Mouse (Mus musculus) heart, embryonic 11.5 days (tissue): Measurements from ENCODE around the gene Rph3al. TPM values are rescaled to one million over a fixed set of nuclear protein-coding genes. Genes with fewer than 3 reads are reported as not detected.
A peak's percentile ranks its signal among the peaks of the same experiment; 100 is the strongest.

Source experiments
- ATAC-seq: fragments of 200-750 bp; cut with Nextera tagmentation; replicated peaks from 2 replicates; pipeline ENCODE4 v1.8.0; 2017; ENCODE audit warnings: moderate library complexity; ENCODE audit not compliant: insufficient number of reproducible peaks, low FRiP score, low TSS enrichment
- H3K27ac ChIP-seq: fragments of 300-500 bp; sonication (generic); 2 replicates; pipeline ENCODE4 v1.5.1; 2014; ENCODE audit warnings: mild to moderate bottlenecking, low read depth, low read length
- H3K27me3 ChIP-seq: fragments of 300-500 bp; sonication (generic); 2 replicates; pipeline ENCODE4 v1.6.1; 2014; ENCODE audit warnings: mild to moderate bottlenecking, low read length, mixed read lengths; ENCODE audit not compliant: control insufficient read depth, insufficient read depth
- H3K36me3 ChIP-seq: fragments of 300-500 bp; sonication (generic); 2 replicates; pipeline ENCODE4 v1.6.1; 2014; ENCODE audit warnings: mild to moderate bottlenecking, low read length, moderate library complexity, mixed read lengths; ENCODE audit not compliant: control insufficient read depth, insufficient read depth
- H3K4me1 ChIP-seq: fragments of 300-500 bp; sonication (generic); 2 replicates; pipeline ENCODE4 v1.6.1; 2014; ENCODE audit warnings: low read length; ENCODE audit not compliant: control insufficient read depth, insufficient read depth
- H3K4me2 ChIP-seq: fragments of 300-500 bp; sonication (generic); 2 replicates; pipeline ENCODE4 v1.6.1; 2014; ENCODE audit warnings: mild to moderate bottlenecking, moderate library complexity
- H3K4me3 ChIP-seq: fragments of 300-500 bp; sonication (generic); 2 replicates; pipeline ENCODE4 v1.5.1; 2014; ENCODE audit warnings: low read depth, low read length
- H3K9ac ChIP-seq: fragments of 300-500 bp; sonication (generic); 2 replicates; pipeline ENCODE4 v1.6.1; 2014; ENCODE audit warnings: mild to moderate bottlenecking, low read depth, low read length, moderate library complexity
- H3K9me3 ChIP-seq: fragments of 300-500 bp; sonication (generic); replicated peaks from 2 replicates; pipeline ENCODE4 v1.6.1; 2016; ENCODE audit warnings: low read length; ENCODE audit not compliant: control insufficient read depth
- WGBS: fragments of 180-500 bp; shearing (Covaris S2); extraction: QIAGEN DNeasy Blood & Tissue Kit; methylation state at CpG from one replicate; pipeline ENCODE4 v1.1.7; 2014; ENCODE audit not compliant: insufficient replicate concordance; 5-methylcytosine and 5-hydroxymethylcytosine counted together
- polyA plus RNA-seq: library from polyadenylated mRNA; unstranded; fragments of >200 nt; fragmentation: Nextera tagmentation; extraction: Ambion mirVana; gene quantifications from 2 replicates; pipeline ENCODE4 v1.2.1, GENCODE M21; 2014

The Rph3al gene
- polyA plus RNA-seq, 1 experiment from 2014 or later: 4.1 TPM

DNA sequence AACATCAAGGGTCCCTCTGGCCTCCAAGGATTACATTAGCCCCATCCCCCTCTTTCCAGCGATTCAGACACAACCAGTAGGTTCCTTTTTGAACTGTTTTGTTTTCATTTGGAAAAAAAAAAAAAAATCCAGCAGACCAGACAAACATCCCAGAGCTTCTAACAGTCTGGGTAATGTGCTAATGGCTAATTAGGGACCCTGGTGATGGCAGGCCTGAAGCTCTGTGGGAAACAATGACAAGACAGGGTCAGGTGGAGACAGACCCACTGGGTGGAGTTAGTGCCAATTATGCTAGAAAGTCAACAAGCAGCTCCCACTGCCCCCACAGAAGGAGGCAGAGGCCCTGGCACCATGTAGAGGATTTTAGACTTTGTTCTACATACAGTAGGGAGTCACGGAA lies 44.3 kb downstream of the Rph3al start:
- Histone ChIP-seq H3K36me3 (no peaks in the 10 kb centered on the region), H3K9ac (no peak overlapping the region), H3K27ac (no peak overlapping the region), H3K4me1 (no peaks in the 10 kb centered on the region), H3K4me2 (no peak overlapping the region), H3K9me3 (no peaks in the 10 kb centered on the region), H3K27me3 (no peaks in the 10 kb centered on the region; the same call in 1 of the 2 replicates), H3K4me3 (no peak overlapping the region)
- no peak for ATAC-seq
- WGBS: 54% methylated on average over 2 of the region's 2 CpGs

DNA sequence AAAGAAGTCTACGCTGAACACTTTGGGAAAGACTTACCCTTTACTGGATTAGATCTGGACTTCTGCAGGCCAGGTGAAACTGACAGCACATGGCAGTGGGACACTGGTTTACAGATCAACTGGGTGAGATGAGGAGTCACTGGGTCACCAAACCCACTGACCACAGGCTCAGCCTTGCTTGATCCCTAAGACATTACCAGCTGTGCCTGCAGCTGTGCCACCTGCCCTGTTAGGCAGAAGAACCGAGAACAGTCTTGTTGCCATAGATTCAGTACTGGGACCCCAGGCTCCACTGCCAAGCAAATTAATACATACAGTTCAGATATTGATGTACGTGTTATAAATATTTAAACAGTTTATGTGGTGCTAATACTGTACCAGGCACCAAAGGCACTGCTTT lies 50.9 kb downstream of the Rph3al start:
- Histone ChIP-seq H3K9ac (no peak overlapping the region), H3K4me3 (no peak overlapping the region), H3K4me1 (no peaks in the 10 kb centered on the region), H3K9me3 (no peaks in the 10 kb centered on the region), H3K27me3 (no peaks in the 10 kb centered on the region; the same call in 1 of the 2 replicates), H3K27ac (no peak overlapping the region), H3K36me3 (no peaks in the 10 kb centered on the region), H3K4me2 (no peak overlapping the region)
- WGBS: 78% methylated on average over 3 of the region's 3 CpGs
- ATAC-seq: no peak

DNA sequence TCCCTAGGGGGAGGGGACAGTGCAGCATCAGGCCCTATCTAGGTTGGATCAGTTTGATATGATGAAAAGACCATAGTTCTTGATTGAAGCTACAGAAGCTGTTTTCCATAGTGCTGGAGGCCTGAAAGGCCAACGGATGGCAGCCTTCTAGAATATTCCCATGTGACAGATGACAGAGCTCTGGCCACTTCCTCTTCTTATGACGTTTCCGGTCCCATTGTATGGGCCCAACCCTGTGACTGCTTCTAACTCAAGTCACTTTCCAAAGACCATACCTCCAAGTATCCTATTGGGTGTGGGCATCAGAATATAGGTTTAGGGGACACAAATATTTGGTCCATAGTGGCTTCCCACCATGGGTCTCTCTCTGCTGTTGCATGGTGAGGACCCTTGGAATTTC lies 57.0 kb downstream of the Rph3al start:
- Histone ChIP-seq H3K27me3 (no peaks in the 10 kb centered on the region), H3K9me3 (no peaks in the 10 kb centered on the region), H3K4me2 (no peak overlapping the region), H3K27ac (no peak overlapping the region), H3K4me1 (peaks cover 13% of the 10 kb centered on the region), H3K4me3 (no peak overlapping the region), H3K9ac (no peak overlapping the region), H3K36me3 (no peaks in the 10 kb centered on the region)
- no peak for ATAC-seq
- 73% methylated on average over 3 of the region's 3 CpGs for WGBS

DNA sequence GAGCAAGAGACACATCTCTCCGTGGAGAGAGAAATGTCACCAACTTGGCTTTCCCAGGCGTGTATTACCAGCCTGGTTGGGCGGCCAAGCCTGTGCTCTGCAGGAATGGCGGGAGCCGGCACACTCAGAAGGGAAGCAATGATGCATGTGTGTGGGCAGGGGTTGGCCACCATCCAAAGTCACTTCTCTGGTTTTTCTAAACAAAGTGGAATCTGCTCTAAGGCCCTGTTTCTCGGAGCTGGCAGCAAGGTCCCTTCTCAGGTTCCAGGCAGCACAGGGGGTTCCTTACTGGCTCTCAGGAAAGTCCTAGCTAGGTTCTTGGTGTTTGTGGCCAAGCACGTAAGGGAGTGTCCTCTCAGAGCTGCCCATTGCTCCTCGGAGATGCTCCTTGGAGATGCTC lies 58.2 kb downstream of the Rph3al start:
- WGBS: 68% methylated on average over 8 of the region's 8 CpGs
- no peak overlapping the region for H3K4me3 ChIP-seq
- no peak overlapping the region for H3K9ac ChIP-seq
- ATAC-seq: no peak
- H3K27me3 ChIP-seq: no peaks in the 10 kb centered on the region
- no peaks in the 10 kb centered on the region for H3K9me3 ChIP-seq
- no peaks in the 10 kb centered on the region for H3K36me3 ChIP-seq
- no peak overlapping the region for H3K4me2 ChIP-seq
- peaks cover 19% of the 10 kb centered on the region for H3K4me1 ChIP-seq
- H3K27ac ChIP-seq: no peak overlapping the region

DNA sequence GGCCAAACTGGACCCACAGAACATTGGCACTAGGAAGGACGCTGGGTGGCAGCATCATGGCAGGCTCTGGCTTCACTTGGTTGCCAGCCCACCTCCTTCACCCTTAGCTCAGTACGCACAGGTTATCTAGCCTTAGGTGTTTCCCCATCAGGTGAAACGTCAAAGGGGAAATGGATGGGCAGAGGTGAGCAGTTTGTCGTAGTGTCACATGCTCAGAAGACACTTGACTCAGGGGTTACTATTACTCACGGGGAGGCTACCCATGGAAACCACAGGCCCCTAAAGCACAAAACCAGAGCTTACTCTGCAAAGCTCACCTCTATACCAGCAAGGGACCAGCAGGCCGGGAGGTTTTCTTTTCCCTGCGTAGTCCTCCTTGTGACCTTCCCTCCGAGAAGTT lies 59.8 kb downstream of the Rph3al start:
- no peaks in the 10 kb centered on the region for H3K9me3 ChIP-seq
- no peak overlapping the region for H3K27ac ChIP-seq
- H3K4me3 ChIP-seq: no peak overlapping the region
- H3K27me3 ChIP-seq: no peaks in the 10 kb centered on the region
- peaks cover 19% of the 10 kb centered on the region for H3K4me1 ChIP-seq
- WGBS: 74% methylated on average over 8 of the region's 8 CpGs
- no peak for ATAC-seq
- no peaks in the 10 kb centered on the region for H3K36me3 ChIP-seq
- no peak overlapping the region for H3K9ac ChIP-seq
- H3K4me2 ChIP-seq: no peak overlapping the region

DNA sequence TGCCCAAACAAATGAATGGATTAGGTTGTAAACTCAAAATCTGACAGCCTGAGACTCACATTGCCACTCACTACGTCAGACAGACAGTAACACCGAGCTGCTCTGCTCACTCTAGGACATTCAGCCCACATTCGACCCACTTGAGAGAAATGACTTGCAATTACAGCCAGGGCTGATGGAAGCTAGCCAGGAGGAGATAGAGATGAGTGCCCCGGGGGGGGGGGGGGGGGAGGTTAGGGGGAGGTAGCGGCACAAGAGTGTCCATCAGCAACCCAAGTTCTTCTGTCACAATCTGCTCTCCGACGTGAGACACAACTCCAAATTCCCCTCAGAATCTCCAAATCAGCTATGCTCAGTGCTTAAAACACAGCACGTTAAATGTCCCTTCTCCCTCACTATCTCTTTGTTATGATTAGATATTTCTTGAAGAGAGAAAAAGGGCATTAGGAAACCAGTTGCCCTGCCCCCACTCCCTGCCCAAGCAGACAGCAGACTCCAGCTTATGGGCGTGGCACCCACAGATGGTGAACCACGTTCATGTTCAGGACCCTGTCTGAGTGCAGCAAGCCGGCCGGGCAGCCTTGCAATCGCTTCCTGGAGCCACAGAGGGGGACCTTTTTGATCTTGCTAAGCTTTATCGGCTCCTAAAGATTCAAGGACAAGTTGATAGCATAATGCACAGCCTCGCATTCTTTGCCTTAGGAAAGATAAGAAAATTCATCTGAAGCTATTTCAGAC lies 62.0 kb downstream of the Rph3al start:
- Histone ChIP-seq H3K36me3 (no peaks in the 10 kb centered on the region), H3K27ac (no peak overlapping the region), H3K27me3 (peaks cover 4% of the 10 kb centered on the region; the same call in 1 of the 2 replicates), H3K4me3 (no peak overlapping the region), H3K9me3 (no peaks in the 10 kb centered on the region), H3K4me2 (peak overlapping the region; percentile 40), H3K4me1 (peaks cover 19% of the 10 kb centered on the region), H3K9ac (no peak overlapping the region)
- ATAC-seq: no peak
- WGBS: 14% methylated on average over 15 of the region's 15 CpGs

DNA sequence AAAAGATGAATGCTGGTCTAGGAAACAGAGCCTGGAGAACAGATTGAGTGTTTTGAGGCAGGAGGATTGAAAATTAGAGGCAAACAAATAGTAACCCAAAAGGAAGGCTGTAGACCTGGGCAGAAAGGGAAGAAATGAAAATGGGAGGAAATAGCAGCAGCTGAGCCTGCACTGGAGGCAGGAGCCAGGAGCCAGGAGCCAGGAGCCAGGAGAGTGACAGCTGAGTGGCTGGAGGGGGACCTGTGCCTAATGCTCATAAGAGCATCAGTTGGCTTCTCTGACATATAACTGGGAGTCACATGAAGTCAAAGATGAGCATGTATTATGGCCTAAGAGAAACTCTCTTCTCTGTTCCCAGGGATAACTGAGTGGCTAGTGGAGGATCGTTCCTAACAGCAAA lies 66.5 kb downstream of the Rph3al start:
- WGBS: 80% methylated on average over 1 of the region's 1 CpGs

DNA sequence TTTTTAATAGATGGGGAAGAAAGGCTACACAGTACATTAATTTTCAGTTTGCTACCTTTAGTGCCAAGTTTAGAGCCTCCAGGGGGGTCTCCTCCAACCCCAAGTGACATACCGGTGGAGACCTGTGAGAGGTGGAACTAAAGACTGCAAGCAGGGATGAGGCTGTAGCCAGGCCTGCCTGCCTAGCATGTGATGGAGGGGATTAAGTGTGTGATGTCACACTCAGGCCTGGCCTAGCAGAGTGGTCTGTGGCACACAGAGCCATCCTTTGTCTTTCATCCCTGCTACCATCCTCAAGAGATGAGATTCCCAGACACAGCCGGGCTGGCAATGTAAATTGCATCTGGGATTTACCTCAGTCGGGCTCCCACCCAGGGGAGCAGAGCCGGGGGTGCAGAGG lies 67.3 kb downstream of the Rph3al start:
- no peak for ATAC-seq
- Histone ChIP-seq H3K27me3 (peaks cover 5% of the 10 kb centered on the region; the same call in 1 of the 2 replicates), H3K4me1 (peaks cover 5% of the 10 kb centered on the region), H3K36me3 (no peaks in the 10 kb centered on the region), H3K4me3 (no peak overlapping the region), H3K4me2 (no peak overlapping the region), H3K9ac (no peak overlapping the region), H3K9me3 (no peaks in the 10 kb centered on the region), H3K27ac (no peak overlapping the region)
- WGBS: 52% methylated on average over 4 of the region's 4 CpGs

More for the DNA sequence above, 66.5 kb downstream of the Rph3al start:
- no peak overlapping the region for H3K4me3 ChIP-seq
- H3K4me1 ChIP-seq: peaks cover 10% of the 10 kb centered on the region
- no peaks in the 10 kb centered on the region for H3K9me3 ChIP-seq
- H3K27me3 ChIP-seq: peaks cover 5% of the 10 kb centered on the region; the same call in 1 of the 2 replicates
- no peak for ATAC-seq
- H3K9ac ChIP-seq: no peak overlapping the region
- H3K27ac ChIP-seq: no peak overlapping the region
- no peak overlapping the region for H3K4me2 ChIP-seq
- H3K36me3 ChIP-seq: no peaks in the 10 kb centered on the region

DNA sequence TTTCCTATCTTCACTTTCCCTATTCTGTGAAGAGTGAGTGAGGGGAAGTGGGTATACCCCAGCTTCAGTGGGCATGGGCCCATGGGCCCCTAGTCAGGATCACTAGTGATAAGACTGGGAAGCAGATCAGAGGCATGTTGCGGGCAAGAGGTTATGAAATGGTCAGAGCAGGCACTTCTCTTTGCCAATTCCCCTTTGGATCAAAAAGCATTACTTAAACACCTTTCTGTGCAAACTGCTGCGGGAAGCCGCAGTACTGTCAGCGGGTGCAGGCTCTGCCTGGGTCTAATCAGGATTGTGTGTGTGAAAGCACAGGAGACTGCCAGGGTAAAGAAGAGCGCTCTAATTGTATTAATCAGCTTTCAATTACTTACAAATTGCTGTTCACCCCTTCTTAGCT lies 67.8 kb downstream of the Rph3al start:
- Histone ChIP-seq H3K4me3 (no peak overlapping the region), H3K9ac (no peak overlapping the region), H3K27ac (no peak overlapping the region), H3K9me3 (no peaks in the 10 kb centered on the region), H3K27me3 (peaks cover 5% of the 10 kb centered on the region; the same call in 1 of the 2 replicates), H3K4me2 (no peak overlapping the region), H3K36me3 (no peaks in the 10 kb centered on the region), H3K4me1 (peaks cover 8% of the 10 kb centered on the region)
- ATAC-seq: no peak
- WGBS: 63% methylated on average over 5 of the region's 5 CpGs
